Mouse (Mus musculus) hindbrain, postnatal 0 days (tissue): ENCODE data around the gene Acvr1b. TPM values are rescaled to one million over a fixed set of nuclear protein-coding genes. Genes with fewer than 3 reads are reported as not detected.

Experiments
- ATAC-seq: fragments of 200-750 bp; cut with Nextera tagmentation; 2 replicates; pipeline ENCODE4 v1.8.0; 2017; ENCODE audit warnings: mild to moderate bottlenecking, moderate TSS enrichment, moderate library complexity
- DNase-seq: peaks from one replicate; pipeline ENCODE4 v3.0.0-alpha.2; 2015; ENCODE audit warnings: low spot score
- H3K27ac ChIP-seq: fragments of 300-500 bp; sonication (generic); 2 replicates; pipeline ENCODE4 v1.5.1; 2014; ENCODE audit warnings: mild to moderate bottlenecking
- H3K27me3 ChIP-seq: fragments of 300-500 bp; sonication (generic); 2 replicates; pipeline ENCODE4 v1.6.1; 2014; ENCODE audit warnings: low read length, mixed read lengths; ENCODE audit not compliant: insufficient read depth
- H3K36me3 ChIP-seq: fragments of 300-500 bp; sonication (generic); 2 replicates; pipeline ENCODE4 v1.6.1; 2014; ENCODE audit warnings: low read length, mixed read lengths; ENCODE audit not compliant: insufficient read depth
- H3K4me1 ChIP-seq: fragments of 300-500 bp; sonication (generic); 2 replicates; pipeline ENCODE4 v1.6.1; 2014; ENCODE audit warnings: antibody characterized with exemption, low read length, mixed read lengths; ENCODE audit not compliant: insufficient read depth
- H3K4me2 ChIP-seq: fragments of 300-500 bp; sonication (generic); 2 replicates; pipeline ENCODE4 v1.6.1; 2014; ENCODE audit warnings: low read depth, mild to moderate bottlenecking, low read length, moderate library complexity, mixed read lengths
- H3K4me3 ChIP-seq: fragments of 300-500 bp; sonication (generic); 2 replicates; pipeline ENCODE4 v1.5.1; 2014; ENCODE audit warnings: low read length
- H3K9ac ChIP-seq: fragments of 300-500 bp; sonication (generic); replicated peaks from 2 replicates; pipeline ENCODE4 v1.6.1; 2014; ENCODE audit warnings: mild to moderate bottlenecking, low read length, moderate library complexity, mixed read lengths
- H3K9me3 ChIP-seq: fragments of 300-500 bp; sonication (generic); 2 replicates; pipeline ENCODE4 v1.6.1; 2016; ENCODE audit warnings: low read length, mixed read lengths
- CTCF ChIP-seq: IDR thresholded peaks from 2 replicates; pipeline ENCODE4 v1.5.1; 2016; ENCODE audit warnings: antibody characterized with exemption, control low read depth, low read depth
- WGBS: fragments of 180-500 bp; shearing (Covaris S2); extraction: QIAGEN DNeasy Blood & Tissue Kit; methylation state at CpG from one replicate; pipeline ENCODE4 v1.1.7; 2014; 5-methylcytosine and 5-hydroxymethylcytosine counted together
- polyA plus RNA-seq: library from polyadenylated mRNA; unstranded; fragments of >200 nt; fragmentation: Nextera tagmentation; extraction: Ambion mirVana; gene quantifications from 2 replicates; pipeline ENCODE4 v1.2.1, GENCODE M21; 2015
- total RNA-seq: library from RNA; depleted of rRNA; stranded (reverse); fragments of >200 nt; gene quantifications from 2 replicates; pipeline ENCODE4 v1.2.3, GENCODE M21; 2014

The Acvr1b gene
- total and polyA plus RNA-seq, 2 experiments from 2014 or later, result 14.6 to 74.5 TPM

- Histone ChIP-seq H3K9me3 (no peaks in the 10 kb centered on the region), H3K27me3 (no peaks in the 10 kb centered on the region), H3K9ac (no peak overlapping the region), H3K27ac (no peak overlapping the region), H3K36me3 (peaks cover 68% of the 10 kb centered on the region), H3K4me2 (no peak overlapping the region), H3K4me3 (no peak overlapping the region), H3K4me1 (no peaks in the 10 kb centered on the region)
- WGBS, result 85% methylated on average over 7 of the region's 7 CpGs
- ATAC-seq (no peak), DNase-seq (no peak)
- no peak for TF ChIP-seq CTCF
Measured at GRCm38 (mm10) chr15:101204781-101205180, 30.9 kb downstream of the Acvr1b start.

- 68% methylated on average over 6 of the region's 6 CpGs for WGBS
- Histone ChIP-seq H3K27me3 (no peaks in the 10 kb centered on the region), H3K36me3 (peaks cover 41% of the 10 kb centered on the region), H3K27ac (no peak overlapping the region), H3K4me1 (no peaks in the 10 kb centered on the region), H3K4me2 (no peak overlapping the region), H3K9ac (no peak overlapping the region), H3K9me3 (no peaks in the 10 kb centered on the region), H3K4me3 (no peak overlapping the region)
- DNase-seq (peak; percentile 80), ATAC-seq (no peak)
- TF ChIP-seq CTCF, result peak; percentile 78
Measured at GRCm38 (mm10) chr15:101210228-101210627, 36.4 kb downstream of the Acvr1b start.

GRCm38 (mm10) chr15:101210998-101211613, 37.2 kb downstream of the Acvr1b start:
- Histone ChIP-seq H3K4me2 (no peak overlapping the region), H3K27me3 (no peaks in the 10 kb centered on the region), H3K27ac (no peak overlapping the region), H3K4me3 (no peak overlapping the region), H3K9ac (no peak overlapping the region), H3K4me1 (no peaks in the 10 kb centered on the region), H3K36me3 (peaks cover 39% of the 10 kb centered on the region), H3K9me3 (no peaks in the 10 kb centered on the region)
- WGBS, result 91% methylated on average over 14 of the region's 14 CpGs
- DNase-seq (no peak), ATAC-seq (no peak)
- no peak for TF ChIP-seq CTCF

GRCm38 (mm10) chr15:101212435-101212834, 38.6 kb downstream of the Acvr1b start:
- DNase-seq, result no peak
- H3K4me1 ChIP-seq, result no peaks in the 10 kb centered on the region
- ATAC-seq, result no peak
- no peak overlapping the region for H3K27ac ChIP-seq
- no peak for TF ChIP-seq CTCF
- H3K36me3 ChIP-seq, result peaks cover 28% of the 10 kb centered on the region
- H3K4me3 ChIP-seq, result no peak overlapping the region
- no peak overlapping the region for H3K9ac ChIP-seq
- no peak overlapping the region for H3K4me2 ChIP-seq
- WGBS, result 64% methylated on average over 14 of the region's 14 CpGs
- H3K9me3 ChIP-seq, result no peaks in the 10 kb centered on the region
- no peaks in the 10 kb centered on the region for H3K27me3 ChIP-seq

GRCm38 (mm10) chr15:101215136-101215535, 41.3 kb downstream of the Acvr1b start:
- 69% methylated on average over 2 of the region's 2 CpGs for WGBS
- DNase-seq, result no peak

GRCm38 (mm10) chr15:101216036-101216435, 42.2 kb downstream of the Acvr1b start:
- Histone ChIP-seq H3K27me3 (no peaks in the 10 kb centered on the region), H3K4me3 (no peak overlapping the region), H3K27ac (no peak overlapping the region), H3K9me3 (no peaks in the 10 kb centered on the region), H3K4me2 (no peak overlapping the region), H3K9ac (no peak overlapping the region), H3K36me3 (peaks cover 12% of the 10 kb centered on the region; the same call in 1 of the 2 replicates), H3K4me1 (no peaks in the 10 kb centered on the region)
- ATAC-seq, result no peak
- TF ChIP-seq CTCF, result no peak
- no peak for DNase-seq
- WGBS, result 82% methylated on average over 4 of the region's 4 CpGs

More at GRCm38 (mm10) chr15:101215136-101215535, 41.3 kb downstream of the Acvr1b start:
- ATAC-seq, result no peak
- Histone ChIP-seq H3K4me1 (no peaks in the 10 kb centered on the region), H3K4me3 (no peak overlapping the region), H3K4me2 (no peak overlapping the region), H3K27ac (no peak overlapping the region), H3K9ac (no peak overlapping the region), H3K27me3 (no peaks in the 10 kb centered on the region), H3K36me3 (peaks cover 19% of the 10 kb centered on the region), H3K9me3 (no peaks in the 10 kb centered on the region)
- TF ChIP-seq CTCF, result no peak

- no peaks in the 10 kb centered on the region for H3K36me3 ChIP-seq
- no peak overlapping the region for H3K9ac ChIP-seq
- peak; percentile 33 for ATAC-seq
- peak; percentile 58 for DNase-seq
- no peak for TF ChIP-seq CTCF
- WGBS, result 5% methylated on average over 8 of the region's 8 CpGs
- no peak overlapping the region for H3K27ac ChIP-seq
- no peaks in the 10 kb centered on the region for H3K27me3 ChIP-seq
- H3K4me3 ChIP-seq, result no peak overlapping the region
- 0 out of 2 replicates have a peak overlapping the region, but pooled peaks have one; percentile 42 for H3K4me2 ChIP-seq
- H3K9me3 ChIP-seq, result no peaks in the 10 kb centered on the region
- peaks cover 10% of the 10 kb centered on the region for H3K4me1 ChIP-seq
Measured at GRCm38 (mm10) chr15:101220905-101221297, 47.0 kb downstream of the Acvr1b start.
